Mouse (Mus musculus): ENCODE measurements at regions not wholly inside any gene's neighbourhood (a gene's known extent, or its start where the extent isn't known, plus 50 kb on each side); places are given as distances from the start of the nearest gene placed in this dataset.
"Not testable (repeated sequence)": the region's sequence is repeated elsewhere in the genome, so short reads cannot be mapped to it uniquely, and the experiment has no call there.

- Histone ChIP-seq H3K4me3 (replicated peaks; ENCODE audit: extremely low read depth, low read depth, low read length) (no peak overlapping the region), H3K4me1 (ENCODE audit: control insufficient read depth, insufficient read depth, low read length) (no peaks in the 10 kb centered on the region; the same call in 1 of the 2 replicates)
- DNase-seq, result no peak
- no peak for TF ChIP-seq POLR2A (IDR thresholded peaks at IDR 0.05; ENCODE audit: borderline replicate concordance, extremely low read depth, low read depth, low read length)
- TF ChIP-seq CTCF (IDR thresholded peaks at IDR 0.05; ENCODE audit: insufficient read depth, low read length), result no peak
- 66% methylated on average over 7 of the region's 7 CpGs for WGBS
These were observed 139.3 kb upstream of the Ttc29 start for GRCm38 (mm10) chr8:78073821-78074220.

- no peak overlapping the region for H3K4me3 ChIP-seq (replicated peaks; ENCODE audit: extremely low read depth, low read depth, low read length)
- WGBS, result 26% methylated on average over 4 of the region's 4 CpGs
- no peak for DNase-seq
- no peaks in the 10 kb centered on the region for H3K4me1 ChIP-seq (ENCODE audit: control insufficient read depth, insufficient read depth, low read length)
- TF ChIP-seq POLR2A (IDR thresholded peaks at IDR 0.05; ENCODE audit: borderline replicate concordance, extremely low read depth, low read depth, low read length) (peak; percentile 20; the same call in 1 of the 2 replicates), CTCF (IDR thresholded peaks at IDR 0.05; ENCODE audit: insufficient read depth, low read length) (no peak)
These were observed 136.0 kb upstream of the Ttc29 start for GRCm38 (mm10) chr8:78077122-78077521.

- not testable (repeated sequence) for H3K4me3 ChIP-seq (replicated peaks; ENCODE audit: extremely low read depth, low read depth, low read length); DNase-seq; H3K4me1 ChIP-seq (ENCODE audit: control insufficient read depth, insufficient read depth, low read length)
- 76% methylated on average over 7 of the region's 7 CpGs for WGBS
These were observed 131.7 kb upstream of the Ttc29 start for GRCm38 (mm10) chr8:78081395-78081794.

- no peak overlapping the region for H3K4me3 ChIP-seq (replicated peaks; ENCODE audit: extremely low read depth, low read depth, low read length)
- no peak for DNase-seq
- H3K4me1 ChIP-seq (ENCODE audit: control insufficient read depth, insufficient read depth, low read length), result no peaks in the 10 kb centered on the region
- TF ChIP-seq CTCF (IDR thresholded peaks at IDR 0.05; ENCODE audit: insufficient read depth, low read length) (no peak), POLR2A (IDR thresholded peaks at IDR 0.05; ENCODE audit: borderline replicate concordance, extremely low read depth, low read depth, low read length) (no peak)
- WGBS, result 56% methylated on average over 2 of the region's 2 CpGs
These were observed 130.1 kb upstream of the Ttc29 start for GRCm38 (mm10) chr8:78083012-78083411.

- Histone ChIP-seq H3K4me3 (replicated peaks; ENCODE audit: extremely low read depth, low read depth, low read length) (no peak overlapping the region), H3K4me1 (ENCODE audit: control insufficient read depth, insufficient read depth, low read length) (no peaks in the 10 kb centered on the region)
- no peak for TF ChIP-seq POLR2A (IDR thresholded peaks at IDR 0.05; ENCODE audit: borderline replicate concordance, extremely low read depth, low read depth, low read length)
- no peak for TF ChIP-seq CTCF (IDR thresholded peaks at IDR 0.05; ENCODE audit: insufficient read depth, low read length)
- whole genome bisulfite sequencing, result 76% methylated on average over 3 of the region's 3 CpGs
- no peak for DNase-seq
These were observed 126.7 kb upstream of the Ttc29 start for GRCm38 (mm10) chr8:78086361-78086760.

GRCm38 (mm10) chr8:78090382-78091122 lies 122.5 kb upstream of the Ttc29 start:
- Histone ChIP-seq H3K4me1 (ENCODE audit: control insufficient read depth, insufficient read depth, low read length) (no peaks in the 10 kb centered on the region), H3K4me3 (replicated peaks; ENCODE audit: extremely low read depth, low read depth, low read length) (no peak overlapping the region)
- no peak for TF ChIP-seq POLR2A (IDR thresholded peaks at IDR 0.05; ENCODE audit: borderline replicate concordance, extremely low read depth, low read depth, low read length)
- no peak for TF ChIP-seq CTCF (IDR thresholded peaks at IDR 0.05; ENCODE audit: insufficient read depth, low read length)
- DNase-seq, result peak; percentile 38
- 66% methylated on average over 9 of the region's 9 CpGs for WGBS

GRCm38 (mm10) chr8:78096383-78096782 lies 116.7 kb upstream of the Ttc29 start:
- no peak for DNase-seq
- WGBS, result 44% methylated on average over 5 of the region's 5 CpGs

GRCm38 (mm10) chr8:78098191-78098745 lies 114.8 kb upstream of the Ttc29 start:
- no peak for DNase-seq
- H3K4me1 ChIP-seq (ENCODE audit: control insufficient read depth, insufficient read depth, low read length), result peaks cover 4% of the 10 kb centered on the region
- H3K4me3 ChIP-seq (replicated peaks; ENCODE audit: extremely low read depth, low read depth, low read length), result no peak overlapping the region
- no peak for TF ChIP-seq CTCF (IDR thresholded peaks at IDR 0.05; ENCODE audit: insufficient read depth, low read length)
- no peak for TF ChIP-seq POLR2A (IDR thresholded peaks at IDR 0.05; ENCODE audit: borderline replicate concordance, extremely low read depth, low read depth, low read length)
- 41% methylated on average over 6 of the region's 6 CpGs for WGBS

More at GRCm38 (mm10) chr8:78096383-78096782, 116.7 kb upstream of the Ttc29 start:
- H3K4me3 ChIP-seq (replicated peaks; ENCODE audit: extremely low read depth, low read depth, low read length), result no peak overlapping the region
- H3K4me1 ChIP-seq (ENCODE audit: control insufficient read depth, insufficient read depth, low read length), result peaks cover 4% of the 10 kb centered on the region
- TF ChIP-seq CTCF (IDR thresholded peaks at IDR 0.05; ENCODE audit: insufficient read depth, low read length) (0 out of 2 replicates have a peak, but pooled peaks have one; percentile 15), POLR2A (IDR thresholded peaks at IDR 0.05; ENCODE audit: borderline replicate concordance, extremely low read depth, low read depth, low read length) (no peak)

- TF ChIP-seq POLR2A (IDR thresholded peaks at IDR 0.05; ENCODE audit: borderline replicate concordance, extremely low read depth, low read depth, low read length), result no peak
- TF ChIP-seq CTCF (IDR thresholded peaks at IDR 0.05; ENCODE audit: insufficient read depth, low read length), result no peak
- no peak for DNase-seq
- Histone ChIP-seq H3K4me1 (ENCODE audit: control insufficient read depth, insufficient read depth, low read length) (peaks cover 4% of the 10 kb centered on the region), H3K4me3 (replicated peaks; ENCODE audit: extremely low read depth, low read depth, low read length) (no peak overlapping the region)
- WGBS, result 60% methylated on average over 3 of the region's 3 CpGs
These were observed 114.0 kb upstream of the Ttc29 start for GRCm38 (mm10) chr8:78099091-78099490.

- WGBS, result 58% methylated on average over 7 of the region's 7 CpGs
- TF ChIP-seq POLR2A (IDR thresholded peaks at IDR 0.05; ENCODE audit: borderline replicate concordance, extremely low read depth, low read depth, low read length), result no peak
- TF ChIP-seq CTCF (IDR thresholded peaks at IDR 0.05; ENCODE audit: insufficient read depth, low read length), result no peak
- no peak for DNase-seq
- H3K4me1 ChIP-seq (ENCODE audit: control insufficient read depth, insufficient read depth, low read length), result no peaks in the 10 kb centered on the region
- H3K4me3 ChIP-seq (replicated peaks; ENCODE audit: extremely low read depth, low read depth, low read length), result no peak overlapping the region
These were observed 105.8 kb upstream of the Ttc29 start for GRCm38 (mm10) chr8:78107339-78107738.

All from lung, adult 2 months (tissue).